Mouse (Mus musculus) liver, embryonic 16.5 days (tissue): Measurements from ENCODE around the gene Gm4553. TPM values are rescaled to one million over a fixed set of nuclear protein-coding genes. Genes with fewer than 3 reads are reported as not detected.
"Not testable (repeated sequence)": the region's sequence is repeated elsewhere in the genome, so short reads cannot be mapped to it uniquely, and the experiment has no call there.

Experiments
- ATAC-seq: fragments of 200-750 bp; cut with Nextera tagmentation; 2 replicates; pipeline ENCODE4 v1.8.0; 2017; ENCODE audit warnings: low read depth, mild to moderate bottlenecking, moderate number of reproducible peaks, moderate library complexity
- H3K27ac ChIP-seq: fragments of 300-500 bp; sonication (generic); 2 replicates; pipeline ENCODE4 v1.5.1; 2014; ENCODE audit warnings: mild to moderate bottlenecking, low read length
- H3K27me3 ChIP-seq: fragments of 300-500 bp; sonication (generic); 2 replicates; pipeline ENCODE4 v1.6.1; 2014; ENCODE audit warnings: low read depth, low read length, mixed read lengths; ENCODE audit not compliant: control insufficient read depth, insufficient read depth
- H3K36me3 ChIP-seq: fragments of 300-500 bp; sonication (generic); 2 replicates; pipeline ENCODE4 v1.6.1; 2014; ENCODE audit warnings: mild to moderate bottlenecking; ENCODE audit not compliant: control insufficient read depth, insufficient read depth
- H3K4me1 ChIP-seq: fragments of 300-500 bp; sonication (generic); 2 replicates; pipeline ENCODE4 v1.6.1; 2014; ENCODE audit warnings: low read depth, low read length, mixed read lengths; ENCODE audit not compliant: control insufficient read depth
- H3K4me2 ChIP-seq: fragments of 300-500 bp; sonication (generic); 2 replicates; pipeline ENCODE4 v1.6.1; 2014; ENCODE audit warnings: low read depth, low read length, mixed read lengths
- H3K4me3 ChIP-seq: fragments of 300-500 bp; sonication (generic); 2 replicates; pipeline ENCODE4 v1.5.1; 2014; ENCODE audit warnings: low read depth, mild to moderate bottlenecking, low read length
- H3K9ac ChIP-seq: fragments of 300-500 bp; sonication (generic); 2 replicates; pipeline ENCODE4 v1.6.1; 2014; ENCODE audit warnings: low read depth, low read length
- H3K9me3 ChIP-seq: fragments of 300-500 bp; sonication (generic); replicated peaks from 2 replicates; pipeline ENCODE4 v1.6.1; 2016; ENCODE audit warnings: low read length; ENCODE audit not compliant: control insufficient read depth
- WGBS: fragments of 180-500 bp; shearing (Covaris S2); extraction: QIAGEN DNeasy Blood & Tissue Kit; methylation state at CpG from one replicate; pipeline ENCODE4 v1.1.7; 2014; ENCODE audit not compliant: insufficient replicate concordance; 5-methylcytosine and 5-hydroxymethylcytosine counted together
- polyA plus RNA-seq: library from polyadenylated mRNA; unstranded; fragments of >200 nt; fragmentation: Nextera tagmentation; extraction: Ambion mirVana; gene quantifications from 2 replicates; pipeline ENCODE4 v1.2.1, GENCODE M21; 2015

Gene Gm4553
- not detected in 2 replicates for polyA plus RNA-seq

GRCm38 (mm10) chr7:142165639-142166038 is at the start of gene Gm4553:
Gene Gm4553, minus strand, starts transcription at chr7:142165739.
- H3K9ac ChIP-seq, H3K4me2 ChIP-seq, H3K4me1 ChIP-seq, ATAC-seq, H3K36me3 ChIP-seq, H3K27ac ChIP-seq, H3K27me3 ChIP-seq, H3K9me3 ChIP-seq, H3K4me3 ChIP-seq: not testable (repeated sequence)

- H3K9me3 ChIP-seq, H3K4me3 ChIP-seq, H3K27ac ChIP-seq, ATAC-seq, H3K4me2 ChIP-seq, H3K36me3 ChIP-seq, H3K27me3 ChIP-seq, H3K9ac ChIP-seq, H3K4me1 ChIP-seq: not testable (repeated sequence)
- WGBS, result 25% methylated on average over 1 of the region's 1 CpGs
Measured at GRCm38 (mm10) chr7:142212136-142212535, 46.6 kb upstream of the Gm4553 start.

GRCm38 (mm10) chr7:142211559-142211958 is 46.0 kb upstream of the Gm4553 start, which contains the start of gene Gm7579:
Gene Gm7579, plus strand, starts transcription at chr7:142211859.
- no peaks in the 10 kb centered on the region for H3K9me3 ChIP-seq
- ATAC-seq, result no peak
- no peaks in the 10 kb centered on the region for H3K4me1 ChIP-seq
- 35% methylated on average over 1 of the region's 1 CpGs for WGBS
- no peaks in the 10 kb centered on the region for H3K36me3 ChIP-seq
- H3K4me3 ChIP-seq, result no peak within 1 kb of the TSS
- H3K27ac ChIP-seq, result no peak within 1 kb of the TSS
- no peak within 1 kb of the TSS for H3K9ac ChIP-seq
- no peak within 1 kb of the TSS for H3K4me2 ChIP-seq
- H3K27me3 ChIP-seq, result no peaks in the 10 kb centered on the region

GRCm38 (mm10) chr7:142206891-142207290 is 41.4 kb upstream of the Gm4553 start:
- H3K4me1 ChIP-seq, H3K9me3 ChIP-seq, ATAC-seq, H3K36me3 ChIP-seq, H3K27ac ChIP-seq, H3K4me3 ChIP-seq, H3K4me2 ChIP-seq, H3K9ac ChIP-seq, H3K27me3 ChIP-seq: not testable (repeated sequence)
- 63% methylated on average over 5 of the region's 5 CpGs for WGBS

- Histone ChIP-seq H3K4me2 (no peak overlapping the region), H3K4me1 (no peaks in the 10 kb centered on the region), H3K27me3 (no peaks in the 10 kb centered on the region), H3K36me3 (no peaks in the 10 kb centered on the region), H3K4me3 (no peak overlapping the region), H3K9ac (no peak overlapping the region), H3K9me3 (no peaks in the 10 kb centered on the region), H3K27ac (no peak overlapping the region)
- ATAC-seq, result no peak
Measured at GRCm38 (mm10) chr7:142205488-142205887, 39.9 kb upstream of the Gm4553 start.

- no peaks in the 10 kb centered on the region for H3K9me3 ChIP-seq
- no peaks in the 10 kb centered on the region for H3K36me3 ChIP-seq
- no peak within 1 kb of the TSS for H3K27ac ChIP-seq
- WGBS, result 60% methylated on average over 1 of the region's 1 CpGs
- H3K27me3 ChIP-seq, result no peaks in the 10 kb centered on the region
- no peak for ATAC-seq
- H3K4me1 ChIP-seq, result no peaks in the 10 kb centered on the region
- no peak within 1 kb of the TSS for H3K4me3 ChIP-seq
- no peak within 1 kb of the TSS for H3K4me2 ChIP-seq
- no peak within 1 kb of the TSS for H3K9ac ChIP-seq
Measured at GRCm38 (mm10) chr7:142201064-142201463, 35.5 kb upstream of the Gm4553 start, which contains the start of gene Krtap5-3. Gene Krtap5-3, plus strand, starts transcription at chr7:142201364.

GRCm38 (mm10) chr7:142198748-142199147 is 33.2 kb upstream of the Gm4553 start:
- Histone ChIP-seq H3K36me3 (no peaks in the 10 kb centered on the region), H3K4me2 (no peak overlapping the region), H3K9ac (no peak overlapping the region), H3K9me3 (no peaks in the 10 kb centered on the region), H3K27ac (no peak overlapping the region), H3K27me3 (no peaks in the 10 kb centered on the region), H3K4me3 (no peak overlapping the region), H3K4me1 (no peaks in the 10 kb centered on the region)
- WGBS, result 56% methylated on average over 2 of the region's 2 CpGs
- no peak for ATAC-seq

GRCm38 (mm10) chr7:142190289-142190688 is 24.8 kb upstream of the Gm4553 start, which contains the start of gene Gm10153:
Gene Gm10153, minus strand, starts transcription at chr7:142190389.
- no peak for ATAC-seq
- H3K4me3 ChIP-seq, result no peak within 1 kb of the TSS
- WGBS, result 17% methylated on average over 2 of the region's 2 CpGs
- H3K4me2 ChIP-seq, result no peak within 1 kb of the TSS
- H3K4me1 ChIP-seq, result no peaks in the 10 kb centered on the region
- no peak within 1 kb of the TSS for H3K27ac ChIP-seq
- no peaks in the 10 kb centered on the region for H3K27me3 ChIP-seq
- H3K36me3 ChIP-seq, result no peaks in the 10 kb centered on the region
- no peaks in the 10 kb centered on the region for H3K9me3 ChIP-seq
- H3K9ac ChIP-seq, result no peak within 1 kb of the TSS

GRCm38 (mm10) chr7:142188156-142188555 is 22.6 kb upstream of the Gm4553 start:
- Histone ChIP-seq H3K9ac (no peak overlapping the region), H3K4me1 (no peaks in the 10 kb centered on the region), H3K4me3 (no peak overlapping the region), H3K4me2 (no peak overlapping the region), H3K9me3 (no peaks in the 10 kb centered on the region), H3K36me3 (no peaks in the 10 kb centered on the region), H3K27ac (no peak overlapping the region), H3K27me3 (no peaks in the 10 kb centered on the region)
- 62% methylated on average over 2 of the region's 2 CpGs for WGBS
- no peak for ATAC-seq
